Mouse (Mus musculus) embryonic facial prominence, embryonic 10.5 days (tissue): ENCODE results near the gene Nbr1. TPM values are rescaled to one million over a fixed set of nuclear protein-coding genes. Genes with fewer than 3 reads are reported as not detected.
"Not testable (repeated sequence)": the region's sequence is repeated elsewhere in the genome, so short reads cannot be mapped to it uniquely, and the experiment has no call there.

Source experiments
- DNase-seq: peaks from one replicate; pipeline ENCODE4 v3.0.0-alpha.2; 2017; ENCODE audit warnings: low spot score
- H3K27ac ChIP-seq: fragments of 300-500 bp; sonication (generic); replicated peaks from 2 replicates; pipeline ENCODE4 v1.5.1; 2016; ENCODE audit warnings: mild to moderate bottlenecking
- H3K27me3 ChIP-seq: fragments of 300-500 bp; sonication (generic); replicated peaks from 2 replicates; pipeline ENCODE4 v1.6.1; 2016; ENCODE audit warnings: low read depth, mild to moderate bottlenecking; ENCODE audit not compliant: poor library complexity, severe bottlenecking
- H3K36me3 ChIP-seq: fragments of 300-500 bp; sonication (generic); replicated peaks from 2 replicates; pipeline ENCODE4 v1.6.1; 2016; ENCODE audit warnings: mild to moderate bottlenecking, moderate library complexity
- H3K4me1 ChIP-seq: fragments of 300-500 bp; sonication (generic); 2 replicates; pipeline ENCODE4 v1.6.1; 2016
- H3K4me3 ChIP-seq: fragments of 300-500 bp; sonication (generic); 2 replicates; pipeline ENCODE4 v1.5.1; 2016; ENCODE audit warnings: mild to moderate bottlenecking, moderate library complexity
- H3K9me3 ChIP-seq: fragments of 300-500 bp; sonication (generic); 2 replicates; pipeline ENCODE4 v1.6.1; 2016; ENCODE audit warnings: mild to moderate bottlenecking
- WGBS: fragments of 180-500 bp; shearing (Covaris S2); methylation state at CpG from one replicate; pipeline ENCODE4 v1.1.7; 2016; 5-methylcytosine and 5-hydroxymethylcytosine counted together
- polyA plus RNA-seq: library from polyadenylated mRNA; unstranded; fragments of >200 nt; fragmentation: Nextera tagmentation; extraction: Ambion mirVana; gene quantifications from 2 replicates; pipeline ENCODE4 v1.2.1, GENCODE M21; 2016

Gene Nbr1
- polyA plus RNA-seq, 1 experiment from 2014 or later = 70.0 TPM

DNA sequence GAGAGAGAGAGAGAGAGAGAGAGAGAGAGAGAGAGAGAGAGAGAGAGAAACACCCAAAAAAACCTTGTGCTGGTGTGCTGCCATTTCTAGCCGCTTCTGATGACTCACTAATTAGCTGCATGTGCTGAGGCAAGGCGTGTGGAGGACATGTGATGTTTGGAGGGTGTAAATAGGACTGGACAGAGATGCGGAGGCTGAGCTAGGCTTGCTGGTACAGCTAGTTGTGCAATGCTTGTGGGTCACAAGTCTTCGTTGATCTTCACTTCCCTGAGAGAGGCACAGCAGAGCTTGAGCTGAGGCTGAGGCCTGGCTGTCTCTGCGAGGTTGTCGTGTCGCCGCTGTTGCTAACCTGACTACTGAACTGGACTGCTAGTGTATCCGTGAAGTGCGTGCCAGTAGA is 35.7 kb downstream of the Nbr1 start:
- Histone ChIP-seq H3K36me3 (peaks cover 4% of the 10 kb centered on the region; the same call in 1 of the 2 replicates), H3K4me1 (no peaks in the 10 kb centered on the region; the same call in 1 of the 2 replicates), H3K27me3 (no peaks in the 10 kb centered on the region), H3K9me3 (no peaks in the 10 kb centered on the region), H3K27ac (no peak overlapping the region), H3K4me3 (no peak overlapping the region)
- 90% methylated on average over 10 of the region's 10 CpGs for WGBS
- DNase-seq = no peak

DNA sequence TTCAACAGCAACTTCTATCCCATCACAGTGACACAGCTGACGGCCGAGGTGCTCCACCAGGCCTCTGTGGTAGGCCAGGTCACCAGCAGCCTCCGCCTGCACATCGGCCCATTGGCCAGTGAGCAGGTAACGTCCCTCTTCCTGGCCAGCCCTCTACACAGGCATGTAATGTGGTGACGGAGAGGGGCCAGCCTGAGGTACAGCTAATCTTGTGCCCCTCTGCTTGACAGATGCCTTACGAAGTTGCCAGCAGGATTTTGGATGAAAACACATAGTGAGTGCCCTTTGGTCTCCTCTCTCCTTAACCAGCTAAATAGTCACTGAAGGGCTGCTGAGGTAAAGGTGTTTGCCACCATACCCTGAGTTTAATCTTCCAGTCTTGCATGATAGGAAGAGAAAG is 36.9 kb downstream of the Nbr1 start:
- Histone ChIP-seq H3K4me3 (no peak overlapping the region), H3K27me3 (no peaks in the 10 kb centered on the region), H3K36me3 (peaks cover 4% of the 10 kb centered on the region; the same call in 1 of the 2 replicates), H3K9me3 (no peaks in the 10 kb centered on the region), H3K4me1 (peaks cover 4% of the 10 kb centered on the region; the same call in 1 of the 2 replicates), H3K27ac (no peak overlapping the region)
- DNase-seq = no peak
- WGBS = 92% methylated on average over 7 of the region's 7 CpGs

DNA sequence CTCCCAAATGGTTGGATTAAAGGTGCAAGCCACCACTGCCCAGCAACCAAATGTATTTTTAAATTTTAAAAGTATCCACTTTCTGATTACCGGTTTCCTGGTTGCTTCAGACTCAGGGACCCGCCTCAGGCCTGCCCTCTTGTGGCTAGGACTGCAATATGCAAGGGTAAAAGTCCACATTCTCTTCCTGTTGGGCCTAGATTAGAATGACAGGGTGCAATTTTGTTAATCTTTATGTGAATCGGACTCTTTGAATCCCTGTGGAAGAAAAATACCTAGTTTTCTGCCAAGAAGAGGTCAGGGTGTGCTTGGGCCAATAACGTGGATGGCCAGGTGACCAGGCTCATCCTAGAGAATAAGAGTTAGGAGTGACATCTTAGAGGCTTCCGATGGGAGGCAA is 37.5 kb downstream of the Nbr1 start:
- Histone ChIP-seq H3K27me3 (no peaks in the 10 kb centered on the region), H3K4me3 (no peak overlapping the region), H3K36me3 (peaks cover 4% of the 10 kb centered on the region; the same call in 1 of the 2 replicates), H3K4me1 (peaks cover 4% of the 10 kb centered on the region; the same call in 1 of the 2 replicates), H3K27ac (no peak overlapping the region), H3K9me3 (no peaks in the 10 kb centered on the region)
- DNase-seq = peak; percentile 63
- 33% methylated on average over 5 of the region's 5 CpGs for WGBS

- WGBS = 78% methylated on average over 12 of the region's 12 CpGs
- Histone ChIP-seq H3K4me1 (peaks cover 4% of the 10 kb centered on the region; the same call in 1 of the 2 replicates), H3K27me3 (no peaks in the 10 kb centered on the region), H3K4me3 (no peak overlapping the region), H3K27ac (no peak overlapping the region), H3K9me3 (no peaks in the 10 kb centered on the region), H3K36me3 (peaks cover 4% of the 10 kb centered on the region; the same call in 1 of the 2 replicates)
- DNase-seq = no peak
Measured at GRCm38 (mm10) chr11:101589989-101590624, 38.2 kb downstream of the Nbr1 start.

- no peaks in the 10 kb centered on the region; the same call in 1 of the 2 replicates for H3K4me1 ChIP-seq
- H3K9me3 ChIP-seq = no peaks in the 10 kb centered on the region
- WGBS = 85% methylated on average over 6 of the region's 6 CpGs
Measured at GRCm38 (mm10) chr11:101599156-101599555, 47.2 kb downstream of the Nbr1 start, which contains the start of gene Gm11634. Gm11634 (minus strand) TSS chr11:101599256.

DNA sequence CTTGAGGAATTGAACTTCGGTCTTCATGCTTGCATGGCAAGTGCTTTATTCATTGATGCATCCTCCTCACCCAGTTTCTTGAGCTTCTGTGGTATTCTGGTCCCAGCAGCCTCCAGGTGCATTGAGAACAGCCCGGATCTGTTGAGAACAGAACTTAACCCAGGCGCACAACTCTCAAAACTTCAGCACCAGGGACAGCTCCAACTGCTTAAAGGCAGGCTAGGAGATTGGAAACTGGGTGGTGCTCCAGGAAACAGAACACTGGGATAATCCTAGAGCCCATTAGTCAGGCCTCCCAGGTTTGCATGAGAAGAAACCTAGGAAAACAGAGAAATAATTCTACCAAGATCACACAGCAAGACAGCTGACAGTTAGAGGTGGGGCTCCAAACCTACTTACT is 50.5 kb downstream of the Nbr1 start:
- no peaks in the 10 kb centered on the region for H3K36me3 ChIP-seq
- H3K4me3 ChIP-seq = no peak overlapping the region
- no peaks in the 10 kb centered on the region for H3K9me3 ChIP-seq
- H3K27ac ChIP-seq = no peak overlapping the region
- H3K4me1 ChIP-seq = peaks cover 4% of the 10 kb centered on the region; the same call in 1 of the 2 replicates
- 10% methylated on average over 3 of the region's 3 CpGs for WGBS
- peaks cover 5% of the 10 kb centered on the region; the same call in 1 of the 2 replicates for H3K27me3 ChIP-seq
- peak; percentile 78 for DNase-seq

More at GRCm38 (mm10) chr11:101599156-101599555, 47.2 kb downstream of the Nbr1 start, which contains the start of gene Gm11634:
- no peak for DNase-seq
- Histone ChIP-seq H3K36me3 (no peaks in the 10 kb centered on the region), H3K27ac (no peak within 1 kb of the TSS), H3K27me3 (peaks cover 5% of the 10 kb centered on the region; the same call in 1 of the 2 replicates), H3K4me3 (no peak within 1 kb of the TSS)

DNA sequence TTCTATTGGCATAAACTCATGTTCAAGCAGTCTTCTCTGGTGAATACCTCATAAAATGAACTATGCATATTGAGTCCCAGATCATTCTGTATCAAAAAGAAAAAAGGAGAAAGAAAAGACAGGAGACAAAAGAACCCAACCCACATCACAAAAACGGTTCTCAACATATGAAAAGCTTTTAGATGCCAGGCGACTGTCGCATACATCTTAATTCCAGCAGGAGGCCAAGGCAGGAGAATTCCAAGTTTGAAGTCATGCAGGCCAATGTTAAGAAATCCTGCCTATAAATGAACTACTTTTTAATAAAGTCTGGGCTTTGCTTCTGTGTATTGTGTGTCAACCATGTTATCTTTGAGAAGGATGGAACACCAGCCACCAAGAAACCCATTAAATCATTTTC is 52.2 kb downstream of the Nbr1 start:
- 3% methylated on average over 3 of the region's 3 CpGs for WGBS

GRCm38 (mm10) chr11:101604531-101605453 is 52.8 kb downstream of the Nbr1 start:
- H3K27ac ChIP-seq = peak overlapping the region; percentile 86
- not testable (repeated sequence) for H3K4me1 ChIP-seq, H3K36me3 ChIP-seq, H3K9me3 ChIP-seq, H3K27me3 ChIP-seq
- peak overlapping the region; percentile 45 for H3K4me3 ChIP-seq
- peak; percentile 87 for DNase-seq
- 1% methylated on average over 30 of the region's 30 CpGs for WGBS

More for the DNA sequence above, 52.2 kb downstream of the Nbr1 start:
- Histone ChIP-seq H3K27ac (peak overlapping the region; percentile 86), H3K27me3 (peaks cover 5% of the 10 kb centered on the region; the same call in 1 of the 2 replicates), H3K9me3 (no peaks in the 10 kb centered on the region), H3K4me3 (peak overlapping the region; percentile 45), H3K4me1 (peaks cover 4% of the 10 kb centered on the region; the same call in 1 of the 2 replicates), H3K36me3 (no peaks in the 10 kb centered on the region)
- DNase-seq = no peak

DNA sequence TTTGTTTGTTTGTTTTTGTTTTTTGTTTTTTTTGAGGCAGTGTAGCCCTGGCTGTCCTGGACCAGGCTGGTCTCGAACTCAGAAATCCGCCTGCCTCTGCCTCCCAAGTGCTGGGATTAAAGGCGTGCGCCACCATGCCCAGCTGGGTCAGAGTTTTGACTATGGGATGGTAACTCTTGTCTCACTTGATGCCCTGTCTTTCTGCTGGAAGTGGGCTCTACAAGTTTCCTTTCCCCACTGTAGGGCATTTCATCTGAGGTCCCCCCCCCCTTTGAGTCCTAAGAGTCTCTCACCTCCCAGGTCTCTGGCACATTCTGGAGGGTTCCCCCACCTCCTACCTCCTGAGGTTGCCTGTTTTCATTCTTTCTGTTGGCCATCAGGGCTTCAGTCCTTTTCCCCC is 55.2 kb downstream of the Nbr1 start:
- H3K36me3 ChIP-seq, H3K4me3 ChIP-seq, H3K27me3 ChIP-seq, H3K9me3 ChIP-seq, DNase-seq, H3K27ac ChIP-seq: not testable (repeated sequence)
- 84% methylated on average over 4 of the region's 4 CpGs for WGBS
- H3K4me1 ChIP-seq = peaks cover 11% of the 10 kb centered on the region

GRCm38 (mm10) chr11:101610445-101610844 is 58.5 kb downstream of the Nbr1 start:
- Histone ChIP-seq H3K27me3 (no peaks in the 10 kb centered on the region), H3K9me3 (no peaks in the 10 kb centered on the region), H3K36me3 (no peaks in the 10 kb centered on the region), H3K4me3 (no peak overlapping the region), H3K27ac (no peak overlapping the region), H3K4me1 (peaks cover 8% of the 10 kb centered on the region)
- no peak for DNase-seq
- WGBS = 43% methylated on average over 11 of the region's 11 CpGs

GRCm38 (mm10) chr11:101613596-101613995 is 61.6 kb downstream of the Nbr1 start:
- no peak overlapping the region for H3K27ac ChIP-seq
- 78% methylated on average over 6 of the region's 6 CpGs for WGBS
- H3K36me3 ChIP-seq = no peaks in the 10 kb centered on the region
- no peak overlapping the region for H3K4me3 ChIP-seq
- DNase-seq = no peak
- peaks cover 27% of the 10 kb centered on the region for H3K4me1 ChIP-seq
- no peaks in the 10 kb centered on the region for H3K27me3 ChIP-seq
- no peaks in the 10 kb centered on the region for H3K9me3 ChIP-seq

DNA sequence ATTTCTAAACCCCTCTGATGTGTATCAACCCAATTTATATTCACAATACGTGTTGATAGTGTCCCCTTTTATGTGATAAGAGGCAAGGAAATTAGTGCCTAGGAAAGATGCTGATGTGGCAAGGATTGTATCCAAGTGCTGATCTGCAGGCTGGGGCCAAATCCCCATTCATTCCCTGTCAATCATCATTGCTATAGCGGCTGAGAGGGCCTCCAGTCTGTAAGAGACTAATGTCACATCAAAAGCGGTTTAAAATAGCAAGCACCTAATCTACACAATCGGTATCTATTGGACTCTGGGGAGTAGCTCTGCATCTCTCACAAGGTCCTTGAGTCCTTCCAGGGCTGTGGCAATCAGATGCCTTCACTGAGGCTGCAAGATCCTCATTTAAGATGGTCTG is 62.2 kb downstream of the Nbr1 start:
- WGBS = 66% methylated on average over 4 of the region's 4 CpGs
- DNase-seq = no peak
- no peaks in the 10 kb centered on the region for H3K9me3 ChIP-seq
- no peak overlapping the region for H3K27ac ChIP-seq
- H3K4me1 ChIP-seq = peaks cover 29% of the 10 kb centered on the region
- H3K27me3 ChIP-seq = no peaks in the 10 kb centered on the region
- no peaks in the 10 kb centered on the region for H3K36me3 ChIP-seq
- H3K4me3 ChIP-seq = no peak overlapping the region
